Mouse (Mus musculus): ENCODE measurements around the gene Tmem151b. TPM values are rescaled to one million over a fixed set of nuclear protein-coding genes. Genes with fewer than 3 reads are reported as not detected.

Tmem151b gene
- polyA plus RNA-seq, 1 experiment from 2014 or later = 8.5 TPM

DNA sequence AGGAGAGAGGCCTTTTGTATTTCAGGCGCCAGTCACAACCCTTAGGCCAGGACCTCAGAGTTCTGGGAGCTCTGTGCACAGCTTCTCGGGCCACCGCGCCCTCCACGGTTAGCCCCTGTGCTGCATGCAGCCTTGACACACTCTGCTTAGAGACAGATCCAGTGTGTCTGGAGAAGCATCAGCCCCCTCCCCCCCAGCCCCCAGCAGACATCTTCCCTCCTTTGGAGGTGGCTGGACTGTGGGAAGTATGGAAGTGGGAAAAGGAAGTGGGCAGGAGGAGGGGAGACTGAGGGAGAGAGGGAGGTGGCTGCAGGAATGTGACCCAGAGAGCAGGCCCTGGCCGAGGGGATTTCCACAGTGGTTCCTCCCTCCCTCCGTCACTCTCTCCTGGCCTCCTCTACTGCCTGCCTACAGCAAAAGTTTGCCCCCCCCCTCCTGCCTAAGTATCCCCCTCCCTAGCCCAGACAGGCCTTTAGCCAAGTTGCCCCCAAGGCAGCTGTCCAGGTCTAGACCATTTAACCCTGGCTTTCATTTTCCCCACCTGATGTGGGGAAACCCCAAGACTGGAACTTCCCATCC lies 7.9 kb upstream of the Tmem151b start:
- ATAC-seq (ENCODE audit: low FRiP score) = no peak
- H3K9ac ChIP-seq = peak overlapping the region; percentile 7; the same call in 1 of the 2 replicates
- H3K4me3 ChIP-seq (replicated peaks) = no peak overlapping the region
- WGBS = 71% methylated on average over 5 of the region's 7 CpGs
- H3K27me3 ChIP-seq = peaks cover 42% of the 10 kb centered on the region
- no peaks in the 10 kb centered on the region for H3K9me3 ChIP-seq
- no peaks in the 10 kb centered on the region for H3K36me3 ChIP-seq (replicated peaks)
- no peak overlapping the region for H3K27ac ChIP-seq
- H3K4me2 ChIP-seq = no peak overlapping the region
- H3K4me1 ChIP-seq = peaks cover 22% of the 10 kb centered on the region

- H3K27me3 ChIP-seq = peaks cover 42% of the 10 kb centered on the region
- H3K9me3 ChIP-seq = no peaks in the 10 kb centered on the region
- ATAC-seq (ENCODE audit: low FRiP score) = no peak
- H3K4me1 ChIP-seq = peaks cover 27% of the 10 kb centered on the region
- H3K4me2 ChIP-seq = peak overlapping the region; percentile 95
- H3K27ac ChIP-seq = no peak overlapping the region
- WGBS = 76% methylated on average over 3 of the region's 3 CpGs
- no peaks in the 10 kb centered on the region for H3K36me3 ChIP-seq (replicated peaks)
- H3K4me3 ChIP-seq (replicated peaks) = peak overlapping the region; percentile 62
- peak overlapping the region; percentile 7; the same call in 1 of the 2 replicates for H3K9ac ChIP-seq
Observed at GRCm38 (mm10) chr17:45556514-45557245, 7.2 kb upstream of the Tmem151b start.

DNA sequence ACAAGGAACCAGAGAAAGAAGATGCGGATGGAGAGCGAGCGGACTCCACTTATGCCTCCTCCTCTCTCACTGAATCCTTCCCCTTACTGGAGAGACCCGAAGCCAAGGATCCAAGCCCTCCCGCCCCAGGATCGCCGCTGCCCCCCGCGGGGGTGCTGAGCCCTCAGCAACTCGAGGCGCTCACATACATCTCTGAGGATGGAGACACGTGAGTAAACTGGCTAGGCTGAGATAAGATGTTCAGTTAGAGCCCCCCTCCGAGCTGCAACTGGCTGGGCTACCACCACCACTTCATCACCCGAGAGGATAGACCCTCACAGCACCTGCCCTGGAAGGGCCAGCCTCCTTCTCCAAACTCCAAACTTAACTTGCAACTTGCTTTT lies 6.6 kb upstream of the Tmem151b start:
- ATAC-seq (ENCODE audit: low FRiP score) = no peak
- whole genome bisulfite sequencing = 4% methylated on average over 14 of the region's 14 CpGs
- peaks cover 33% of the 10 kb centered on the region for H3K4me1 ChIP-seq
- H3K4me2 ChIP-seq = peak overlapping the region; percentile 95
- H3K27ac ChIP-seq = no peak overlapping the region
- H3K9ac ChIP-seq = peak overlapping the region; percentile 76
- H3K9me3 ChIP-seq = no peaks in the 10 kb centered on the region
- H3K36me3 ChIP-seq (replicated peaks) = no peaks in the 10 kb centered on the region
- peaks cover 45% of the 10 kb centered on the region for H3K27me3 ChIP-seq
- H3K4me3 ChIP-seq (replicated peaks) = peak overlapping the region; percentile 62

- WGBS = under 1% methylated on average over 45 of the region's 45 CpGs
- H3K4me2 ChIP-seq = peak within 1 kb of the TSS; percentile 95
- peak within 1 kb of the TSS; percentile 62 for H3K4me3 ChIP-seq (replicated peaks)
- H3K9me3 ChIP-seq = no peaks in the 10 kb centered on the region
- ATAC-seq (ENCODE audit: low FRiP score) = peak; percentile 80
- peak within 1 kb of the TSS; percentile 76 for H3K9ac ChIP-seq
- H3K27ac ChIP-seq = no peak within 1 kb of the TSS
- H3K36me3 ChIP-seq (replicated peaks) = no peaks in the 10 kb centered on the region
- H3K27me3 ChIP-seq = peaks cover 50% of the 10 kb centered on the region
- peaks cover 36% of the 10 kb centered on the region for H3K4me1 ChIP-seq
Observed at GRCm38 (mm10) chr17:45555452-45556106, 6.1 kb upstream of the Tmem151b start, which contains the start of gene Nfkbie. Gene Nfkbie, plus strand, starts transcription at chr17:45555703.

- WGBS = 41% methylated on average over 1 of the region's 1 CpGs
- no peaks in the 10 kb centered on the region for H3K36me3 ChIP-seq (replicated peaks)
- no peak overlapping the region for H3K9ac ChIP-seq
- H3K4me3 ChIP-seq (replicated peaks) = no peak overlapping the region
- peaks cover 46% of the 10 kb centered on the region for H3K4me1 ChIP-seq
- H3K4me2 ChIP-seq = no peak overlapping the region
- ATAC-seq (ENCODE audit: low FRiP score) = no peak
- H3K27me3 ChIP-seq = peaks cover 51% of the 10 kb centered on the region
- H3K27ac ChIP-seq = no peak overlapping the region
- H3K9me3 ChIP-seq = no peaks in the 10 kb centered on the region
Observed at GRCm38 (mm10) chr17:45554420-45554819, 4.9 kb upstream of the Tmem151b start.

DNA sequence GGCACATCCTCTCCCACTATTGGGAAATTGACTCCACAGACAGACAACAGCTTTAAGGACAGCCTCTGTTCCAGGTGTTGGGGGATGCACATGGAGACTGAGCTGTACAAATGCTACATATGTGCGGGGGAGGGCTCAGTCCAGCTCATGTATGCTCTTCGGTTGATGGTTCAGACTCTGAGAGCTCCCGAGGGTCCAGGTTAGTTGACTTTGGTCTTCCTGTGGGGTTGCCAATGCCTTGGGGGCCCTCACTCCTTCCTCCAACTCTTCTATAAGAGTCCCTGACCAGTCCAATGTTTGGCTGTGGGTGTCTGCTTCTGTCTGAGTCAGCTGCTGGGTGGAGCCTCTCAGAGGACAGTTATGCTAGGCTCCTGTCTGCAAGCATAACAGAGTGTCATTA lies 3.6 kb upstream of the Tmem151b start:
- WGBS = 91% methylated on average over 3 of the region's 3 CpGs
- no peak overlapping the region for H3K4me2 ChIP-seq
- no peak overlapping the region for H3K9ac ChIP-seq
- no peak overlapping the region for H3K4me3 ChIP-seq (replicated peaks)
- H3K9me3 ChIP-seq = no peaks in the 10 kb centered on the region
- ATAC-seq (ENCODE audit: low FRiP score) = no peak
- H3K27ac ChIP-seq = no peak overlapping the region
- H3K4me1 ChIP-seq = peaks cover 54% of the 10 kb centered on the region
- no peaks in the 10 kb centered on the region for H3K36me3 ChIP-seq (replicated peaks)
- H3K27me3 ChIP-seq = peaks cover 56% of the 10 kb centered on the region

- H3K36me3 ChIP-seq (replicated peaks) = peaks cover under 1% of the 10 kb centered on the region; the same call in 1 of the 2 replicates
- WGBS = 2% methylated on average over 8 of the region's 8 CpGs
- H3K4me1 ChIP-seq = peaks cover 56% of the 10 kb centered on the region
- no peak overlapping the region for H3K9ac ChIP-seq
- no peak overlapping the region for H3K4me2 ChIP-seq
- H3K4me3 ChIP-seq (replicated peaks) = no peak overlapping the region
- ATAC-seq (ENCODE audit: low FRiP score) = 0 out of 2 replicates have a peak, but pooled peaks have one; percentile 12
- H3K27ac ChIP-seq = no peak overlapping the region; the same call in 1 of the 2 replicates
- no peaks in the 10 kb centered on the region for H3K9me3 ChIP-seq
- peaks cover 56% of the 10 kb centered on the region for H3K27me3 ChIP-seq
Observed at GRCm38 (mm10) chr17:45551816-45552451, 2.5 kb upstream of the Tmem151b start.

DNA sequence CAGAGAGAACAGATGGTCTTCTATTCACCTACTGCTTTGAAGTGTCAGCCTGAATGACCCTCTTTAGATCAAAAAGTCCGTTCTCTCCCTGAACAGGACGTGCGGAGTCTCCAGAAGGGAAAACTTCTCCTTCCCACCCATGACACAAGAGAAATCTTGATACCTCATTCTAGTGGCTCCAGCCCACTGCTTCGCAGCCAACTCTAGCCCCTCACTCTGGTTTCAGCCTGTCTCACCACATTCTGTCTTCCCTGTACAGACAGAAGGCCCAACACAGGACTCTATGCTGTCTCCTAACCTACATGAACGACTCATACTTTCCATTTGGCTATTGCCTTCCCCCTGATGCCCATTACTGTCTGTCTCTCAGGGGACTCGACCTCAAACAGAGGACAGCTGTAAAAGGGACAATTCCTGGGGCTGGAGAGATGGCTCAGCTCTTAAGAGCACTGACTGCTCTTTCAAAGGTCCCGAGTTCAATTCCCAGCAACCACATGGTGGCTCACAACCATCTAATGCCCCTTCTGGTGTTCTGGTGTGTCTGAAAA lies 1.8 kb upstream of the Tmem151b start:
- Histone ChIP-seq H3K9ac (no peak overlapping the region), H3K27me3 (peaks cover 56% of the 10 kb centered on the region), H3K36me3 (replicated peaks) (peaks cover 7% of the 10 kb centered on the region; the same call in 1 of the 2 replicates), H3K9me3 (no peaks in the 10 kb centered on the region), H3K4me2 (no peak overlapping the region), H3K27ac (0 out of 2 replicates have a peak overlapping the region, but pooled peaks have one; percentile 14), H3K4me3 (replicated peaks) (no peak overlapping the region), H3K4me1 (peaks cover 50% of the 10 kb centered on the region)
- ATAC-seq (ENCODE audit: low FRiP score) = no peak
- WGBS = 52% methylated on average over 7 of the region's 7 CpGs

DNA sequence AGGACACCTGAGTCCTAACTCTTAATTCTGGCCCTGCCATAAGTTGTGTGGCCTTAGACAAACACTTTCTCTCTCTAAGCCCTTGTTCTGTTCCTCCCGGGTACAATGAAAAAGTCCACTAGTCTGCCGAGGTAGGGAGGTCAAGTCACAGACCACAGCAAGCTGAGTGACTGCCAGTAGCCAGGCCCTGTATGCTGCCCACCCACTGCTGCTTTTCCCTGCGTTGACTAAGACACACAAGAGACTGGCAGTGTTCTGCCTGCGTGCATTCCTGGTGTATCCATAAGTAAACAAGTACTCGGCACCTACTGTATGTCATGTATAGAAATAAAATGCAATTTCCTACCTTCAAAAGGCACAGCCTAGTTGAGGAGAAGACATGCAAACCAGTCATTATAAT lies 776 bp upstream of the Tmem151b start:
- peak overlapping the region; percentile 94 for H3K9ac ChIP-seq
- no peak for ATAC-seq (ENCODE audit: low FRiP score)
- H3K27me3 ChIP-seq = peaks cover 62% of the 10 kb centered on the region
- H3K4me2 ChIP-seq = peak overlapping the region; percentile 72
- H3K4me1 ChIP-seq = peaks cover 52% of the 10 kb centered on the region
- peak overlapping the region; percentile 84; the same call in 1 of the 2 replicates for H3K4me3 ChIP-seq (replicated peaks)
- peak overlapping the region; percentile 90; the same call in 1 of the 2 replicates for H3K27ac ChIP-seq
- peaks cover 15% of the 10 kb centered on the region; the same call in 1 of the 2 replicates for H3K36me3 ChIP-seq (replicated peaks)
- 31% methylated on average over 5 of the region's 5 CpGs for WGBS
- H3K9me3 ChIP-seq = no peaks in the 10 kb centered on the region

DNA sequence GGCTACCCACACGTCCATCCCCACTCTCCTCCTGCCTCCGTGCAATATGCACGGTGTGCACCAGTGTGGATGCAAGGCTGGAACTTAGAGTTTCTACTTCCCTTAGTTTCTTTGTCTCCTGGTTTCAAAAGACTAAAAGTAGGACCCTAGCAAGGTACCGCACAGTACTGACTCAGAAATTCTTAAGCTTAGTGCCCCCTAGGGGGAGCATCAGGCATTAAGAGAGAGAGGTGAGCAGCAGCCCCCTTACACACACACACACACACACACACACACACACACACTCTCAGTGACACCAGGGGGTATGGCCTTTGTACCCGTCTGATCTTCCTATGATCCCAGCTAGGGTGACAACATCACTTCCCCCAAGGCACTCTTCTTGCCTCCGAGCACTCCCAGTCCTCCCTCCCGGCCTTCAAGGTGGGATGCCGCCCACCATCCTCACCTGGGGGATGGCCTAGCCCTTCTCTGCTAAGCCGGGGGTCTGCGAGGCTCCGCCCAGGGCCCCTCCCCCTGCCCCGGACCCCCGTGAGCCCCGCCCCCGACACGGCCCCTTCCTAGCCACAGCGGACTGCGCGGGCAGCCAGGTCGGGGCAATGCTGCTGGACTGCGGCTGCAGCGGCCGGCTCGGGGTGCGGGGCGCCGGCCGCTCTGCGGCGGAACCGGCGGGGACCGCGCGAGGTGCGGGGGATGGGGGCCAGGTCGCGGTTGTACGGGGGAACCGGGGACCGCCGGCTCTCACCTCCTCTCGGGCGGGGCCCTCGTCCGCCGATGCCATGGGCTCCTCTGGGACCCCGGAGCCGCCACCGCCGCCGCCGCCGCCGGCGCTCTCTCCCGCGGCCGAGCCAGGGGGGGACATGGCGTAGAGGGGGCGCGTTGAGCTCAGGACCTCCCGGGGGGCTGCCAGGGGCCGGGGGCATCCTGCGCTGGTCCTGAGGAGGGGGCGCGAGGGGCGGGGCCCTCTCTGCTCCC lies 650 bp downstream of the Tmem151b start:
- Histone ChIP-seq H3K4me3 (replicated peaks) (peak overlapping the region; percentile 84), H3K9ac (peak overlapping the region; percentile 94), H3K27ac (peak overlapping the region; percentile 90), H3K4me2 (peak overlapping the region; percentile 72), H3K36me3 (replicated peaks) (peaks cover 25% of the 10 kb centered on the region), H3K4me1 (peaks cover 61% of the 10 kb centered on the region), H3K9me3 (no peaks in the 10 kb centered on the region), H3K27me3 (peaks cover 67% of the 10 kb centered on the region)
- 7% methylated on average over 24 of the region's 68 CpGs for WGBS
- peak; percentile 65 for ATAC-seq (ENCODE audit: low FRiP score)

Data from forebrain, embryonic 12.5 days (tissue).